Mouse (Mus musculus): Measurements from ENCODE around the gene Aim2. TPM values are rescaled to one million over a fixed set of nuclear protein-coding genes. Genes with fewer than 3 reads are reported as not detected.
A peak's percentile ranks its signal among the peaks of the same experiment; 100 is the strongest.

The Aim2 gene
- polyA plus RNA-seq, 1 experiment from 2014 or later, result 2.2 TPM

DNA sequence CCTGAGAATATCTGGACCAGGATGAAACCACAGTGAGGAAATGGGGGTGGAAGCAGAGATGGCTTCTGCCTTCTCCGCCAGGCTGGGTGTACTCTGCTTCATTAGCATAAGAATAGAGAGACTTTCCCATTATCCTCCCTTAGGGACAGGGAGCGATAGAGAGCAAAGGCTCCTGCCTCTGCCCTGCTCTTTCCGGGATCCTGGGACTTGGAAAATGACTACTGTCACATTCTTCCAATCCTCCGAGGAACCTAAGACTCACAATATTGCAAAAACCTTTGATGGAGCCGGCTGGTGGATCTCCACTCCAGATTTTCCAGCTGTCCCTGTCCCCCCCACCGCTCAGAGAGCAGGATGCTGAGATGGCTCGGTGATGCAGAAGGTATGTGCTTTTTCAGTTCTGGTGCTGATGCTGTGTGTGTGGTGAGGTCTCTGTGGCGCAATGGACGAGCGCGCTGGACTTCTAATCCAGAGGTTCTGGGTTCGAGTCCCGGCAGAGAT, 39.3 kb downstream of the Aim2 start:
- H3K4me2 ChIP-seq (ENCODE audit: low read length), result peak overlapping the region; percentile 12; the same call in 1 of the 2 replicates
- H3K36me3 ChIP-seq (ENCODE audit: control insufficient read depth, insufficient read depth, low read length), result no peaks in the 10 kb centered on the region
- no peak; the same call in 1 of the 2 replicates for ATAC-seq (ENCODE audit: insufficient number of reproducible peaks, insufficient read depth, low FRiP score, low read depth)
- no peak overlapping the region for H3K27ac ChIP-seq (replicated peaks in 1 of 2; ENCODE audit: control insufficient read depth in 1 of 2, insufficient read depth in 1 of 2, low read depth in 2 of 2, low read length in 2 of 2)
- H3K9ac ChIP-seq (ENCODE audit: low read length), result no peak overlapping the region
- 7% methylated on average over 13 of the region's 13 CpGs for WGBS
- H3K27me3 ChIP-seq (ENCODE audit: control insufficient read depth, insufficient read depth, low read length), result no peaks in the 10 kb centered on the region
- no peaks in the 10 kb centered on the region for H3K9me3 ChIP-seq (ENCODE audit: control insufficient read depth, low read length)
- no peak overlapping the region for H3K4me3 ChIP-seq (ENCODE audit: control insufficient read depth in 1 of 2, insufficient read depth in 1 of 2, low read depth in 1 of 2, low read length in 2 of 2)
- H3K4me1 ChIP-seq (ENCODE audit: control insufficient read depth in 2 of 2, insufficient read depth in 2 of 2, low read length in 2 of 2), result peaks cover 0 to 2% of the 10 kb centered on the region in 2 experiments; a peak in 1 of 4 replicates

DNA sequence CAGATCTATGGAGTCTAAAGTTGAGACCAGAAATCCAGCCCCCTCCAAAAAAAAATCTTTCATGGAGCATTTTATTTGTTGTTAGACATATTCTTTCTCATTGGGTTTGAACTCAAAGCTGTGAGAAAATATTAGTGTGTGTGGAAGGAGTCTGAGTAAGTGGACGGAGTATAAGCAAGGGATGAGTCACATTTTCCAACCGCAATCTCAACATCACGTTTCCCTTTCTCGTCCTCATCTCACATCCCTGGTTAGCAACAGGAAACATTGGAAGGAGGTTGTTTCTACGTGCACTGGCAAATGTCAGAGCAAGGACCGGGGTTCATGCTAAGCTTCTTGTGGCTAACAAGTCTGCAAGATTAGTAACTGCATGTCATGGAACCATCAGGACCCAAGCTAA, 41.1 kb downstream of the Aim2 start:
- H3K4me3 ChIP-seq (ENCODE audit: control insufficient read depth in 1 of 2, insufficient read depth in 1 of 2, low read depth in 1 of 2, low read length in 2 of 2), result no peak overlapping the region
- no peak overlapping the region for H3K9ac ChIP-seq (ENCODE audit: low read length)
- ATAC-seq (ENCODE audit: insufficient number of reproducible peaks, insufficient read depth, low FRiP score, low read depth), result no peak
- no peak overlapping the region for H3K27ac ChIP-seq (replicated peaks in 1 of 2; ENCODE audit: control insufficient read depth in 1 of 2, insufficient read depth in 1 of 2, low read depth in 2 of 2, low read length in 2 of 2)
- WGBS, result 45% methylated on average over 6 of the region's 6 CpGs
- no peak overlapping the region for H3K4me2 ChIP-seq (ENCODE audit: low read length)
- H3K36me3 ChIP-seq (ENCODE audit: control insufficient read depth, insufficient read depth, low read length), result no peaks in the 10 kb centered on the region
- peaks cover 0 to 2% of the 10 kb centered on the region in 2 experiments; a peak in 1 of 4 replicates for H3K4me1 ChIP-seq (ENCODE audit: control insufficient read depth in 2 of 2, insufficient read depth in 2 of 2, low read length in 2 of 2)
- no peaks in the 10 kb centered on the region for H3K9me3 ChIP-seq (ENCODE audit: control insufficient read depth, low read length)
- H3K27me3 ChIP-seq (ENCODE audit: control insufficient read depth, insufficient read depth, low read length), result no peaks in the 10 kb centered on the region

GRCm38 (mm10) chr1:173398323-173398970, 47.8 kb downstream of the Aim2 start:
- H3K27ac ChIP-seq (replicated peaks in 1 of 2; ENCODE audit: control insufficient read depth in 1 of 2, insufficient read depth in 1 of 2, low read depth in 2 of 2, low read length in 2 of 2), result no peak overlapping the region
- ATAC-seq (ENCODE audit: insufficient number of reproducible peaks, insufficient read depth, low FRiP score, low read depth), result no peak
- WGBS, result 18% methylated on average over 3 of the region's 3 CpGs
- no peaks in the 10 kb centered on the region for H3K36me3 ChIP-seq (ENCODE audit: control insufficient read depth, insufficient read depth, low read length)
- H3K9ac ChIP-seq (ENCODE audit: low read length), result no peak overlapping the region
- no peaks in the 10 kb centered on the region for H3K27me3 ChIP-seq (ENCODE audit: control insufficient read depth, insufficient read depth, low read length)
- no peak overlapping the region for H3K4me2 ChIP-seq (ENCODE audit: low read length)
- no peaks in the 10 kb centered on the region for H3K4me1 ChIP-seq (ENCODE audit: control insufficient read depth in 2 of 2, insufficient read depth in 2 of 2, low read length in 2 of 2)
- H3K4me3 ChIP-seq (ENCODE audit: control insufficient read depth in 1 of 2, insufficient read depth in 1 of 2, low read depth in 1 of 2, low read length in 2 of 2), result no peak overlapping the region
- no peaks in the 10 kb centered on the region for H3K9me3 ChIP-seq (ENCODE audit: control insufficient read depth, low read length)

DNA sequence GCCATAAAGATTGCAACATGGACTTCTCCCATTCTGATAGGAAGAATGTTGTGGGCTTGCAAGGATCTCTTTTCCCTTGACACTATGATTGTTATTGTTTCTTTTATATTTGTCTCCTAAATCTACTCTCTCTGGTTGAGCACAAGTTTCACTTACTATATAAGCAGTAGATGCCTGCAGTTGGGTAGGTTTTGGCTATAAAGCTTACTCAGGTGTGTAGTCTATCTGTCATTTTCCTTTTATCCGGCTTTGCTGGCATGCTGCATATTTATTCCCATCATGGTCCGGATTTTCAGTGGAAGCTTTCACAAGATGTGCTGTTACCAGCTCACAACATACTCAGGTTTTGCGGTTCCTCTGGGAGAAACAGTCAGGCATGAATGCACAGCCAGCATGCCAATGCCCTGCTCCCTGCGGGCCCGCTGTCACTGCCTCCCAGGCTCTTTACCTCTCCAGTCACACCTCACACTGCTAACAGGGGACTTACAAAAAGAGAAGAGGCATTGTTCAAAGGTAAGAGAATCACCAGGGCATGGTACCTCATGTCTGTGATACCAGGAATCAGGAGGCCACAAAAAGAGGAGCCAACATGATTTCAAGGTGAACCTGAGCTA, 54.1 kb downstream of the Aim2 start:
- H3K4me1 ChIP-seq (ENCODE audit: control insufficient read depth in 2 of 2, insufficient read depth in 2 of 2, low read length in 2 of 2), result no peaks in the 10 kb centered on the region
- no peak for ATAC-seq (ENCODE audit: insufficient number of reproducible peaks, insufficient read depth, low FRiP score, low read depth)
- H3K4me3 ChIP-seq (ENCODE audit: control insufficient read depth in 1 of 2, insufficient read depth in 1 of 2, low read depth in 1 of 2, low read length in 2 of 2), result no peak overlapping the region
- no peaks in the 10 kb centered on the region for H3K27me3 ChIP-seq (ENCODE audit: control insufficient read depth, insufficient read depth, low read length)
- H3K27ac ChIP-seq (replicated peaks in 1 of 2; ENCODE audit: control insufficient read depth in 1 of 2, insufficient read depth in 1 of 2, low read depth in 2 of 2, low read length in 2 of 2), result no peak overlapping the region
- WGBS, result 56% methylated on average over 5 of the region's 5 CpGs
- no peak overlapping the region for H3K9ac ChIP-seq (ENCODE audit: low read length)
- H3K9me3 ChIP-seq (ENCODE audit: control insufficient read depth, low read length), result no peaks in the 10 kb centered on the region
- H3K36me3 ChIP-seq (ENCODE audit: control insufficient read depth, insufficient read depth, low read length), result no peaks in the 10 kb centered on the region
- H3K4me2 ChIP-seq (ENCODE audit: low read length), result no peak overlapping the region

DNA sequence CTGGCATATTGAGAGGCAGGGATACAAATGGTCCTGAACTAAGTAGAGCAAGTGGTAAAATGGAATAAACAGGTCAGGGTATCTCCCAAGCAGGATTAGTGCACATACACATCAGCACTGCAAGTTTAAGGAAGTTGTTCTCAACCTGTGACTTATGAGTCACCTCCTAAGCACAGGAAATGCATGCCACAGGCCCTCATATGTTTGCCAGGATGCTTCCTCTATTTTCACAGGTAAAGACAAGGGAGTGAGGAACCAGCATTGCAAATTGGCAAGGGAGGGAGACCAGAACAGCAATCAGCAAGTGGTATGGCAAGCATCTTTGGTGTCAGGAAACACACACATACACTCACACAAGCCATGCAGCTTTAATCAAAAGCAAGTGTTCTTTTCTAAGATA, 58.4 kb downstream of the Aim2 start:
- ATAC-seq (ENCODE audit: insufficient number of reproducible peaks, insufficient read depth, low FRiP score, low read depth), result no peak

GRCm38 (mm10) chr1:173411863-173412262, 61.2 kb downstream of the Aim2 start:
- no peaks in the 10 kb centered on the region for H3K27me3 ChIP-seq (ENCODE audit: control insufficient read depth, insufficient read depth, low read length)
- H3K4me1 ChIP-seq (ENCODE audit: control insufficient read depth in 2 of 2, insufficient read depth in 2 of 2, low read length in 2 of 2), result no peaks in the 10 kb centered on the region
- H3K27ac ChIP-seq (replicated peaks in 1 of 2; ENCODE audit: control insufficient read depth in 1 of 2, insufficient read depth in 1 of 2, low read depth in 2 of 2, low read length in 2 of 2), result no peak overlapping the region
- no peak overlapping the region for H3K4me2 ChIP-seq (ENCODE audit: low read length)
- WGBS, result 58% methylated on average over 4 of the region's 4 CpGs
- H3K9me3 ChIP-seq (ENCODE audit: control insufficient read depth, low read length), result 0 out of 2 replicates have a peak, but pooled peaks cover 2% of the 10 kb centered on the region
- no peak overlapping the region for H3K9ac ChIP-seq (ENCODE audit: low read length)
- H3K36me3 ChIP-seq (ENCODE audit: control insufficient read depth, insufficient read depth, low read length), result no peaks in the 10 kb centered on the region
- H3K4me3 ChIP-seq (ENCODE audit: control insufficient read depth in 1 of 2, insufficient read depth in 1 of 2, low read depth in 1 of 2, low read length in 2 of 2), result no peak overlapping the region
- ATAC-seq (ENCODE audit: insufficient number of reproducible peaks, insufficient read depth, low FRiP score, low read depth), result no peak

More for the DNA sequence above, 58.4 kb downstream of the Aim2 start:
- Histone ChIP-seq H3K27ac (replicated peaks in 1 of 2; ENCODE audit: control insufficient read depth in 1 of 2, insufficient read depth in 1 of 2, low read depth in 2 of 2, low read length in 2 of 2) (no peak overlapping the region), H3K36me3 (ENCODE audit: control insufficient read depth, insufficient read depth, low read length) (no peaks in the 10 kb centered on the region), H3K9me3 (ENCODE audit: control insufficient read depth, low read length) (no peaks in the 10 kb centered on the region), H3K9ac (ENCODE audit: low read length) (no peak overlapping the region), H3K4me3 (ENCODE audit: control insufficient read depth in 1 of 2, insufficient read depth in 1 of 2, low read depth in 1 of 2, low read length in 2 of 2) (no peak overlapping the region), H3K4me1 (ENCODE audit: control insufficient read depth in 2 of 2, insufficient read depth in 2 of 2, low read length in 2 of 2) (no peaks in the 10 kb centered on the region), H3K27me3 (ENCODE audit: control insufficient read depth, insufficient read depth, low read length) (no peaks in the 10 kb centered on the region), H3K4me2 (ENCODE audit: low read length) (no peak overlapping the region)

DNA sequence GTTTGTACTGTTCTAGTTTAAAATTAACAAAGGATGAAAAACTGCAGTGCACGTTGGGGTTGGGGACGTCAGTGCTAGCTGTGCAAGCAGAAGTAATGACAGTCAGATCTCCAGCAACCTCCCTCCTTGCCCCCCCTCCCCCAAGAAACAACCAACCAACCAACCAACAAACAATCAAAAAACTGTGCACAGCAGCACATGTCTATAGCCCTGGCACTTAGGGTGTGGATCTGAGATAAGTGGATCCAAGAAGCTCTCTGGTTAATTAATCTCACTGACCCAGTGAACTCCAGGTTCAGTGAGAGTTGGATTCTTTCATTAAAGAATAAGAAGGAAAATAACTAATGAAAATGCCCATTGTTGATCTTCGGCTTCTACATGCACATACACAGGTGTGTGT, 64.0 kb downstream of the Aim2 start:
- Histone ChIP-seq H3K4me2 (ENCODE audit: low read length) (no peak overlapping the region), H3K9me3 (ENCODE audit: control insufficient read depth, low read length) (0 out of 2 replicates have a peak, but pooled peaks cover 2% of the 10 kb centered on the region), H3K9ac (ENCODE audit: low read length) (no peak overlapping the region), H3K4me1 (ENCODE audit: control insufficient read depth in 2 of 2, insufficient read depth in 2 of 2, low read length in 2 of 2) (no peaks in the 10 kb centered on the region), H3K4me3 (ENCODE audit: control insufficient read depth in 1 of 2, insufficient read depth in 1 of 2, low read depth in 1 of 2, low read length in 2 of 2) (no peak overlapping the region), H3K27me3 (ENCODE audit: control insufficient read depth, insufficient read depth, low read length) (no peaks in the 10 kb centered on the region), H3K27ac (replicated peaks in 1 of 2; ENCODE audit: control insufficient read depth in 1 of 2, insufficient read depth in 1 of 2, low read depth in 2 of 2, low read length in 2 of 2) (no peak overlapping the region), H3K36me3 (ENCODE audit: control insufficient read depth, insufficient read depth, low read length) (no peaks in the 10 kb centered on the region)
- no peak for ATAC-seq (ENCODE audit: insufficient number of reproducible peaks, insufficient read depth, low FRiP score, low read depth)
- 81% methylated on average over 3 of the region's 3 CpGs for WGBS

Measured in heart, embryonic 14.5 days (tissue).